Mouse (Mus musculus) ES-Bruce4 (cell line): Measurements from ENCODE around the gene Uhrf1bp1. TPM values are rescaled to one million over a fixed set of nuclear protein-coding genes. Genes with fewer than 3 reads are reported as not detected.

Experiments
- H3K27ac ChIP-seq: 2 replicates; pipeline ENCODE4 v1.5.1; 2012; ENCODE audit warnings: low read length, inconsistent platforms; ENCODE audit not compliant: insufficient read depth
- H3K27me3 ChIP-seq: 2 replicates; pipeline ENCODE4 v1.6.1; 2012; ENCODE audit warnings: mild to moderate bottlenecking, low read length, inconsistent platforms; ENCODE audit not compliant: control insufficient read depth, poor library complexity, insufficient read depth, severe bottlenecking
- H3K36me3 ChIP-seq: 2 replicates; pipeline ENCODE4 v1.6.1; 2012; ENCODE audit warnings: inconsistent platforms, mild to moderate bottlenecking, low read length, moderate library complexity; ENCODE audit not compliant: control insufficient read depth, poor library complexity, insufficient read depth, severe bottlenecking
- H3K4me1 ChIP-seq: one replicate; pipeline ENCODE4 v1.8.1; 2011; ENCODE audit warnings: low read length; ENCODE audit not compliant: control insufficient read depth, insufficient read depth
- H3K4me3 ChIP-seq: 2 replicates; pipeline ENCODE4 v1.5.1; 2011; ENCODE audit warnings: low read depth, mild to moderate bottlenecking, low read length
- H3K9ac ChIP-seq: 2 replicates; pipeline ENCODE4 v1.6.1; 2012; ENCODE audit warnings: low read depth, mild to moderate bottlenecking, inconsistent platforms; ENCODE audit not compliant: poor library complexity, severe bottlenecking
- H3K9me3 ChIP-seq: replicated peaks from 2 replicates; pipeline ENCODE4 v1.6.1; 2012; ENCODE audit warnings: mild to moderate bottlenecking, low read length, inconsistent platforms; ENCODE audit not compliant: control insufficient read depth, poor library complexity, insufficient read depth, severe bottlenecking
- CTCF ChIP-seq: IDR thresholded peaks from one replicate; pipeline ENCODE4 v1.8.1; 2011; ENCODE audit warnings: low read depth, low read length
- EP300 ChIP-seq: IDR thresholded peaks from 2 replicates; pipeline ENCODE4 v1.6.1; 2011; ENCODE audit warnings: low read depth, low read length; ENCODE audit not compliant: insufficient read depth
- POLR2A ChIP-seq: IDR thresholded peaks from one replicate; pipeline ENCODE4 v1.8.1; 2011; ENCODE audit warnings: low read length; ENCODE audit not compliant: insufficient read depth
- polyA plus RNA-seq: library from polyadenylated mRNA; stranded (reverse); fragments of >200 nt; gene quantifications from 2 replicates; pipeline ENCODE4 v1.2.4, GENCODE M21; 2011; ENCODE audit warnings: low read depth; ENCODE audit not compliant: missing spikeins, insufficient read depth, insufficient read length

Gene Uhrf1bp1
- polyA plus RNA-seq, 1 experiment, result 22.3 TPM

GRCm38 (mm10) chr17:27922174-27922712, 66.0 kb downstream of the Uhrf1bp1 start:
- no peak overlapping the region for H3K27ac ChIP-seq
- no peak overlapping the region for H3K9ac ChIP-seq
- no peaks in the 10 kb centered on the region for H3K36me3 ChIP-seq
- TF ChIP-seq POLR2A, result no peak
- TF ChIP-seq EP300, result no peak
- no peak for TF ChIP-seq CTCF
- no peaks in the 10 kb centered on the region for H3K27me3 ChIP-seq
- no peaks in the 10 kb centered on the region for H3K4me1 ChIP-seq
- H3K9me3 ChIP-seq, result no peaks in the 10 kb centered on the region
- no peak overlapping the region for H3K4me3 ChIP-seq

GRCm38 (mm10) chr17:27925054-27925453, 68.8 kb downstream of the Uhrf1bp1 start:
- Histone ChIP-seq H3K4me1 (no peaks in the 10 kb centered on the region), H3K9me3 (no peaks in the 10 kb centered on the region), H3K27me3 (no peaks in the 10 kb centered on the region), H3K36me3 (no peaks in the 10 kb centered on the region), H3K4me3 (no peak overlapping the region), H3K9ac (no peak overlapping the region), H3K27ac (no peak overlapping the region)
- no peak for TF ChIP-seq CTCF
- TF ChIP-seq EP300, result no peak
- no peak for TF ChIP-seq POLR2A

- Histone ChIP-seq H3K9me3 (no peaks in the 10 kb centered on the region), H3K36me3 (no peaks in the 10 kb centered on the region), H3K27me3 (no peaks in the 10 kb centered on the region), H3K9ac (no peak overlapping the region), H3K27ac (no peak overlapping the region), H3K4me1 (no peaks in the 10 kb centered on the region), H3K4me3 (no peak overlapping the region)
- TF ChIP-seq EP300 (no peak), CTCF (no peak), POLR2A (no peak)
Measured at GRCm38 (mm10) chr17:27925504-27925903, 69.3 kb downstream of the Uhrf1bp1 start.

GRCm38 (mm10) chr17:27930291-27930690, 74.0 kb downstream of the Uhrf1bp1 start:
- TF ChIP-seq POLR2A (no peak), CTCF (no peak), EP300 (no peak)
- H3K36me3 ChIP-seq, result no peaks in the 10 kb centered on the region
- H3K4me3 ChIP-seq, result no peak overlapping the region
- no peaks in the 10 kb centered on the region for H3K4me1 ChIP-seq
- H3K27ac ChIP-seq, result no peak overlapping the region
- no peaks in the 10 kb centered on the region for H3K9me3 ChIP-seq
- no peaks in the 10 kb centered on the region for H3K27me3 ChIP-seq
- no peak overlapping the region for H3K9ac ChIP-seq

- Histone ChIP-seq H3K4me3 (no peak overlapping the region), H3K36me3 (no peaks in the 10 kb centered on the region), H3K9me3 (no peaks in the 10 kb centered on the region), H3K9ac (no peak overlapping the region), H3K27me3 (no peaks in the 10 kb centered on the region), H3K27ac (no peak overlapping the region), H3K4me1 (no peaks in the 10 kb centered on the region)
- TF ChIP-seq POLR2A, result no peak
- no peak for TF ChIP-seq EP300
- no peak for TF ChIP-seq CTCF
Measured at GRCm38 (mm10) chr17:27931826-27932225, 75.6 kb downstream of the Uhrf1bp1 start.

GRCm38 (mm10) chr17:27934136-27934910, 78.1 kb downstream of the Uhrf1bp1 start:
- no peak for TF ChIP-seq EP300
- TF ChIP-seq CTCF, result no peak
- TF ChIP-seq POLR2A, result no peak
- Histone ChIP-seq H3K27ac (no peak overlapping the region), H3K4me3 (no peak overlapping the region), H3K27me3 (no peaks in the 10 kb centered on the region), H3K9me3 (no peaks in the 10 kb centered on the region), H3K36me3 (no peaks in the 10 kb centered on the region), H3K4me1 (no peaks in the 10 kb centered on the region), H3K9ac (no peak overlapping the region)
